Mouse (Mus musculus): Measurements from ENCODE around the gene Muc4. TPM values are rescaled to one million over a fixed set of nuclear protein-coding genes. Genes with fewer than 3 reads are reported as not detected.
A peak's percentile ranks its signal among the peaks of the same experiment; 100 is the strongest.

The Muc4 gene
- total and polyA plus RNA-seq, 3 experiments, result not detected

- Histone ChIP-seq H3K79me2 (ENCODE audit: control insufficient read depth, insufficient read depth, low read length, poor library complexity) (no peaks in the 10 kb centered on the region), H3K9me3 (replicated peaks; ENCODE audit: insufficient read depth, low read length) (no peaks in the 10 kb centered on the region), H3K9ac (ENCODE audit: control insufficient read depth, low read depth, low read length, poor library complexity, severe bottlenecking) (no peak overlapping the region), H3K36me3 (ENCODE audit: control insufficient read depth in 1 of 2, insufficient read depth in 2 of 2, low read length in 2 of 2) (no peaks in the 10 kb centered on the region; a peak in 1 of 4 replicates), H3K27me3 (ENCODE audit: control insufficient read depth in 1 of 2, insufficient read depth in 2 of 2, low read length in 2 of 2) (no peaks in the 10 kb centered on the region), H3K27ac (ENCODE audit: control insufficient read depth, low read depth, low read length) (no peak overlapping the region), H3K4me1 (ENCODE audit: control insufficient read depth in 1 of 2, insufficient read depth in 2 of 2, low read length in 2 of 2) (no peaks in the 10 kb centered on the region; a peak in 1 of 4 replicates), H3K4me3 (ENCODE audit: control insufficient read depth in 1 of 2, insufficient read depth in 1 of 2, low read depth in 2 of 2, low read length in 2 of 2) (no peak overlapping the region)
- DNase-seq (ENCODE audit: low read depth, low spot score), result peak; percentile 54
- peak; percentile 42; the same call in 1 of the 2 replicates for TF ChIP-seq MXI1 (IDR thresholded peaks at IDR 0.05; ENCODE audit: low read depth, low read length)
- TF ChIP-seq USF1 (IDR thresholded peaks at IDR 0.05; ENCODE audit: low read depth, low read length), result peak; percentile 16; the same call in 1 of the 2 replicates
- no peak; the same call in none of the 2 replicates for TF ChIP-seq RAD21 (IDR thresholded peaks at IDR 0.05; ENCODE audit: low read depth, low read length)
- no peak for TF ChIP-seq MEF2A (IDR thresholded peaks at IDR 0.05; ENCODE audit: extremely low read depth, insufficient replicate concordance, low read depth, low read length, poor library complexity, severe bottlenecking)
- peak; percentile 49 for TF ChIP-seq SMC3 (IDR thresholded peaks at IDR 0.05; ENCODE audit: low read depth, low read length)
- TF ChIP-seq ZC3H11A (IDR thresholded peaks at IDR 0.05; ENCODE audit: low read depth, low read length), result no peak
- 0 out of 2 replicates have a peak, but pooled peaks have one; percentile 18 for TF ChIP-seq MAX (IDR thresholded peaks at IDR 0.05; ENCODE audit: low read length)
- TF ChIP-seq CTCF (IDR thresholded peaks at IDR 0.05 in 2 of 3, conservative IDR thresholded peaks at IDR 0.05 in 1 of 3; ENCODE audit: control insufficient read depth in 1 of 3, insufficient read depth in 1 of 3, low read depth in 2 of 3, low read length in 3 of 3, poor library complexity in 1 of 3, severe bottlenecking in 1 of 3), result peak; percentile 19 to 48 (median 27); a peak in 3 of 6 replicates
Observed at GRCm38 (mm10) chr16:32687221-32687620, 48.5 kb upstream of the Muc4 start.

DNA sequence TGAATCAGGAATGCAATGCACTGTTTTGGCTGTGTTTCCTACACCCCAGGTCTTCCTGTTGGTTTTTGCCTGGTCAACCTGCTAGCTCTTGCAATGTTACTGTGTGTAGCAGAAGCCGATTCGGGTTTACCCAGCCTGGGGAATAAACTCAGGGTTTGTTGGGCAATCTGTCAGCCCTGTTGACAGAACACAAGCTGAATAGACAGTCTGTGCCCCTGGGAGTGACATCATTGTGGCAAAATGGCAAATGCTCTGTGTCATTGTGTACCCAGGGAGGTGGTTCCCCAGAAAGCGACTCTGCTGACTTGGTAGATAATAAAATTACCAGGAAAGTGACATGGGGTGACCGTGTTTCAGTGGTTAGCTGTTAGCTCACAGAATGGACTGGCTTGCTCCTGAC lies 46.9 kb upstream of the Muc4 start:
- Histone ChIP-seq H3K4me3 (ENCODE audit: control insufficient read depth in 1 of 2, insufficient read depth in 1 of 2, low read depth in 2 of 2, low read length in 2 of 2) (no peak overlapping the region), H3K9ac (ENCODE audit: control insufficient read depth, low read depth, low read length, poor library complexity, severe bottlenecking) (no peak overlapping the region), H3K27me3 (ENCODE audit: control insufficient read depth in 1 of 2, insufficient read depth in 2 of 2, low read length in 2 of 2) (no peaks in the 10 kb centered on the region), H3K9me3 (replicated peaks; ENCODE audit: insufficient read depth, low read length) (no peaks in the 10 kb centered on the region), H3K27ac (ENCODE audit: control insufficient read depth, low read depth, low read length) (no peak overlapping the region), H3K79me2 (ENCODE audit: control insufficient read depth, insufficient read depth, low read length, poor library complexity) (no peaks in the 10 kb centered on the region), H3K4me1 (ENCODE audit: control insufficient read depth in 1 of 2, insufficient read depth in 2 of 2, low read length in 2 of 2) (no peaks in the 10 kb centered on the region; a peak in 1 of 4 replicates), H3K36me3 (ENCODE audit: control insufficient read depth in 1 of 2, insufficient read depth in 2 of 2, low read length in 2 of 2) (no peaks in the 10 kb centered on the region)
- TF ChIP-seq GABPA (IDR thresholded peaks at IDR 0.05; ENCODE audit: low read depth, low read length) (no peak), RCOR1 (IDR thresholded peaks at IDR 0.05; ENCODE audit: low read depth, low read length) (no peak), MEF2A (IDR thresholded peaks at IDR 0.05; ENCODE audit: extremely low read depth, insufficient replicate concordance, low read depth, low read length, poor library complexity, severe bottlenecking) (no peak), USF1 (IDR thresholded peaks at IDR 0.05; ENCODE audit: low read depth, low read length) (no peak), TCF12 (IDR thresholded peaks at IDR 0.05; ENCODE audit: low read depth, low read length) (no peak), POLR2AphosphoS5 (IDR thresholded peaks at IDR 0.05; ENCODE audit: borderline replicate concordance, low read depth, low read length) (no peak), CHD2 (IDR thresholded peaks at IDR 0.05; ENCODE audit: low read length) (no peak), POLR2A (IDR thresholded peaks at IDR 0.05; ENCODE audit: control insufficient read depth in 1 of 2, insufficient read depth in 1 of 2, low read depth in 1 of 2, low read length in 2 of 2, poor library complexity in 1 of 2) (no peak), EP300 (IDR thresholded peaks at IDR 0.05; ENCODE audit: low read depth in 1 of 2, low read length in 2 of 2) (no peak)
- no peak for DNase-seq (ENCODE audit: low read depth, low spot score)

All from MEL (cell line).